Mouse (Mus musculus) layer of hippocampus, postnatal 36 days (tissue): Measurements from ENCODE around the gene Fdxacb1. TPM values are rescaled to one million over a fixed set of nuclear protein-coding genes. Genes with fewer than 3 reads are reported as not detected.

Source experiments
- DNase-seq, 2 experiments: peaks; one replicate each; pipeline ENCODE4 v3.0.0; 2022
- total RNA-seq, 2 experiments: library from RNA; stranded (reverse); gene quantifications; 2 replicates each; pipeline ENCODE4 v1.2.3; 2021

Gene Fdxacb1
- total RNA-seq, 2 experiments from 2014 or later, result 5.4 to 6.4 TPM

- no peak for DNase-seq
Observed at GRCm38 (mm10) chr9:50750706-50751105, 17.3 kb upstream of the Fdxacb1 start.

DNA sequence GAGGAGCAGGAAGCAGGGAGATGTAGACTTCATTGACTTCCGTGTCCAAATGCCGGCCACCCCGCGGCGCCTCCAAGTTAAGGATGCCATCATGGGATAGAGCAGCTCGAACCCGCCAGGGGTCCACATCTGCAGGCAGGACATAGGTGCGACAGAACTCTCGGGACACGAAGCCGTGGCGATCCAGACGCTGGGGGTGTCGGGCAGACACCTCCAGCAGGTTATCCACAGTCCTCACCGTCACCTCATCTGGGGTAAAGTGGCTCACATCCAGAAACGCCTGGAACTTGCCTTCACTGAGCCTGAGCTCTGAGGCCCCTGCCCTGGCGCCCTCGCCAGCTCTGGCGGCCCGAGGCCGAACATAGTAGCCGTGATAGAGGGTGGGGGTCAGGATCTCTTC lies 16.7 kb upstream of the Fdxacb1 start, which contains the start of gene Cryab:
Gene Cryab, plus strand, starts transcription at position 3 of the 400 bp plus-strand sequence.
- DNase-seq, result no peak

DNA sequence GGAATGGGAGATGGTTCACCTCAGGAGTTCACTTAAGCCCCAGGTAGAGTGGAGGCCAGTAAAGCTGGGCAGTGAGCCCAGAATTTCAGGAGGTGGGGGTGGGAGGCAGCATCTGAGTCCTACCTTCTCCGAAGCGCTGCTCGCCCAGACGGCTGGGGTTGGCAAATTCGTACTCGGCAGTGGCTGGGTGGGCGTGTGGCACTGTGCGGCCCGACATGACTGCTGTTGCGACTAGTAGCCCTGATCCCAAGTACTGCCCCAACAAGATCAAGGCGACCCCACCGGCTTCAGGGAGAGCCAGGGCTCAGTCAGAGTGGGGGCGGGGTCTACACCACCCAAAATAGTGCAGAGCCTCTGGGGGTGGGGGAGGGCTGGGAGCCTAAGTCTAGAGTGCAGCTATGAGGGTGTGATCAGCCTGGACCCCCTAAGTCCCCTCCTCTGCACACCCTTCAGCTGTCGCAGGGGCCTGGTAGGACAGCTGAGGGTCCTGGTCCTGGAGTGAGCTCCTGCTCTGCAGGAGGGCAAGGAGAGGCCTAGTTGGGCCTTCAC lies 15.9 kb upstream of the Fdxacb1 start, which contains the start of gene Hspb2:
Gene Hspb2, minus strand, starts transcription at position 301 of the 549 bp plus-strand sequence.
- no peak for DNase-seq

GRCm38 (mm10) chr9:50752784-50753615 lies 15.0 kb upstream of the Fdxacb1 start:
- DNase-seq, result peak; percentile 77 to 78

DNA sequence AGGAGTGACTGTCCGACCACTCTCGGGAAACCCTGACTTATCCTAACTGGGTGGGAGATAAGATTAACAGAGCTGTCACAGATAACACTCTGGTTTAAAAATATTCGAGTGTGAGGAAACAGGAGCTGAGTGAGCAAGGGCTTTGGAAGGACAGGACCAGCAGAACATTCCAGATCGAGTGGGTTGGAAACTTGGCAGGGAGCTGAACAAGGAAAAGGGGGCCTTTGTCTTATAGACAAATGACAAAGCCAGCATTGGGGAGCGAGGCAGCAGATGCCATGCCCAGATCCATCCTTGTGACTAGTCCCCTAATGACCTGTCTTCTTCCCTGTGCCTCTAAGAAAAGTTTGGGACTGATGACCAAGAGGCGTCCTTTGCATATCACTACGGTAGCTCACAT lies 14.1 kb upstream of the Fdxacb1 start:
- no peak for DNase-seq

GRCm38 (mm10) chr9:50756711-50757110 lies 11.3 kb upstream of the Fdxacb1 start:
- no peak for DNase-seq

- DNase-seq, result no peak
Observed at GRCm38 (mm10) chr9:50761520-50762243, 6.4 kb upstream of the Fdxacb1 start.

DNA sequence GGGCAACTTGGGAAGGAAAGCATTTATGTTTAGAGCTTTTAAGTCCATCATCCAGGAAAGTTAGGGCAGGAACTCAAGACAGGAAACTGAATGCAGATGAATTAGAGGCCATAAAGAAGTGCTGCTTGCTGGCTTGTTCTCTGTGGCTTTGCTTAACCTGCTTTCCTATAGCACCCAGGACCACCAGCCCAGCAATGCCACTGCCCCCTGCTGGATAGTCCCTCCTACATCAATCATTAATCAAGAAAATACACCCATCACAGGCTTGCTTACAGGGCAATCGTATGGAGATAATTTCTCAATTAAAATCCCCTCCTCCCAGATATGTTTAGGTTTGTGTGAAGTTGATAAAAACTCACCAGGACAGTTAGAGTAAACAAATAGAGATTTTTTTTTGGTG lies 4.7 kb upstream of the Fdxacb1 start:
- no peak for DNase-seq

GRCm38 (mm10) chr9:50767531-50768106 lies 417 bp upstream of the Fdxacb1 start:
- DNase-seq, result no peak

GRCm38 (mm10) chr9:50770011-50770410 lies 2.0 kb downstream of the Fdxacb1 start:
- DNase-seq, result no peak

GRCm38 (mm10) chr9:50774026-50774462 lies 6.0 kb downstream of the Fdxacb1 start:
- DNase-seq, result no peak

DNA sequence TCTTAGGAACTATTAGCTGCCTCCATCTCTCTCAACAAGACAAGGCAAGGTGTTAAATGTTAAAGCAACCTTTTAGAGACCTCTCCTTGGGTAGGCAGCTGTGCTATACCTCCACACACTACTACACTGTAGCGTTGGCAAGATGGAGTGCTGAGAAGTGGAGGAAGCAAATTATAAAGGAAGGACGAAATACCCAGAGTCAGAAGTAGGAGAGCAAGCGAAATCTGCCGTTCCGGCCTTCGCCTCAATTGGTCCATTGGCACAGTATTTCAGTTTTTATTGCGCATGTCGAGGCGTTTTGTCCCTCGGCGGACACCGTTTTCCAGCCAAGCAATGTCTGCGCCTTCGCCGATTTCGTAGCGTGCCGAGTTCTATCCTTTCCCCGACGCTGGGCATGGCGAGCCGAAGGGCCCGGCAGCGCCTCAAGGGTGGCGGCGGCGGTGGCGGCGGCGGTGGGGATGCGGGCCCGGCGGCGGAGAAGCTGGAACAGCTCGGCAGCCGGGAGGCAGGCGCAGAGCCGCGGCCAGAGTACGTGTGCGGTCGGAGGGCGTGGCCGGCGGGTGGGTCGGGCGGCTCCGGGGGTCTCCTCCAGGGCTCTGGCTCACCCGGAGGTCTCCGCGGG lies 7.1 kb downstream of the Fdxacb1 start, which contains the start of the genes Alg9 and 1110032A03Rik:
Gene Alg9, plus strand, starts transcription at position 29 of the 622 bp plus-strand sequence.
Gene 1110032A03Rik, minus strand, starts transcription at position 530 of the 622 bp plus-strand sequence.
- peak; percentile 88 to 91 for DNase-seq

DNA sequence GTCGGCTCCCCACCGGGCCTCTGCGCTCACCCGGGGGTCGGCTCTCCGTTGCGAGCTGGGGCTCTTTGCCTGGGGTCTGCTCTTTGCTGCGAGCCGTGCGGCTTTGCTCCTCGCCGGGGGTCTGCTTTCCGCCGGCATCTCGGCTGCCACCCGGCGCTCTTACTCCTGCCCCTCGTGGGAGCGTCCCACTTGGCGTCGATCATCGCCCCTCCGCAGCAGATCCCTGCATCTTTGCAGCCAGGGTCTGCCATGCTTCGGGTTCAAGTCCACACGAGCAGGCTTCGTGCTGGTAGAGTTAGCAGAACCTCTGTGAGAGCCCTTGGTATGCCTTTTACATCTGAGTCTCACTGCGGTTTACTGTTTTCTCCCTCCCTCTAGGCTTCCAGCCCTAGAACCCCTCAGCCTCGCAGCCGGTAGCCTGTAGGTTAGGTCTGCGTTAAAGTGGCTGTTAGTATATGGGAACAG lies 7.7 kb downstream of the Fdxacb1 start:
- no peak for DNase-seq

- no peak for DNase-seq
Observed at GRCm38 (mm10) chr9:50776162-50776760, 8.2 kb downstream of the Fdxacb1 start.

GRCm38 (mm10) chr9:50782155-50782554 lies 14.1 kb downstream of the Fdxacb1 start:
- DNase-seq, result no peak

DNA sequence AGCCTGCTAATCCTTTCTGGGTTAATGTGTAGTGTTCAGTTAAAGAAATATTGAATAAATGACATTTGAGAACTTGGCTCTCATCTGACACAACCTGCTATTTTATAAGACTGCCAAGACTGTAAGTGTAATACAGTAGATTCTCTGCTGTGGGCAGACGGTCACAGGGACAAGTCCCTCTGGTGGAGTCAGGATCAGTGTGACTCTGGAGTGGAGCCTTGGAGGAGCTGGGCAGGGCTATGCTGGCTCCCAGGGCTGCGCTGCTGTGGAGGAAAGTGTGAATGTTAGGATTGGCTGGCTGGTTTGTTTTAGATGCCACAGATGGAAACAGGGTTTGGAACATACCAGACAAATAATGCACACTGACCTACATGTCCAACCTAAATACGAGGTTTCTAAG lies 27.2 kb downstream of the Fdxacb1 start:
- DNase-seq, result no peak

DNA sequence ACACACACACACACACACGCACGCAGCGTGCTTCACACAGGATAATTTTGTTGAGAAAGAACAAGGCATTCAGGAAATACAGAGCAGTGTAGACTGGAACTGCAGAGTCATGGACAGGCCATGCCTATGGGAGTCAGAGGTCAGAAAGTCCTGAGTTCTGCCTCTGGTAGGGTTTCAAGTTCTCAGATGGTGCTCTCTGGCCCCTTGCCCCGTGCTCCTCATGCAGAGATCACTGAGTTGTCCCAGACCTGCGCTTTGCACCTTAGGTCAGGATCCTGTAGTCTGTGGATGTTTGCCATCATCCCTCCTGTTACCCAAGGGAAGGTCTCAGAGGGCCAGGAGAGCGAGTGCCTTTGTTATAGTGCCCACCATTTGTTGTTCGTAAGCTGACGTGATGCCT lies 28.7 kb downstream of the Fdxacb1 start:
- DNase-seq, result no peak

GRCm38 (mm10) chr9:50797641-50798040 lies 29.6 kb downstream of the Fdxacb1 start:
- DNase-seq, result no peak

- no peak for DNase-seq
Observed at GRCm38 (mm10) chr9:50798368-50798767, 30.3 kb downstream of the Fdxacb1 start.

GRCm38 (mm10) chr9:50800985-50801384 lies 32.9 kb downstream of the Fdxacb1 start:
- peak in 1 of 2 experiments; percentile 23 for DNase-seq

DNA sequence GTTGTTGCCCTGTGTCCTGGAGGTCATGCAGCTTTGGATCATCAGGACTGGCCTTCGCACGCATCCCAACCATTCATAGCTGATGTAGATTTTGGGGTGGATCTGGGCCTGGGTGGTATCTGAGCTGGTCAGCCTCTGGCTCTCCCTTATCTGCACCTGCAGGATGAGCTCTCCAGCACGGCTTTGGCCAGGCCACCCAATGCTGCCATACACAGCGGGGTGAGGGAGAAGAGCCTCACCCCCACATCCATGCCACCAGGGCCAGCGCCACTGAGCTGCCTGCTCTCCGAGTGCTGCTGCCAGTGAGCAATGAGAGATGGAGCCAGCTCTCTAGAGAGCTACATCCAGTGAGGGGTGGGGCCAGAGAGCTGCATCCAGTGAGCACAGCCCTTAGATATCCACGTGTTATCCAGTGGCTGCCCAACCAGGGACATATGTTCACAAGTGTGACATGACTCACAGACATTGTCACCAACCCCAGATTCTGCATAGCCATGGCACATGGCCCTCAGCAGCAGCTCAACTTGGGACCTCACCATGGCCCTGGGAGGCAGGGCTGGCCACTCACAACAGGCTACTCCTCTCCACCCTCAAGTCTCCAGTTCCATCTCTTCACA lies 35.1 kb downstream of the Fdxacb1 start:
- no peak for DNase-seq
